Mouse (Mus musculus): ENCODE data around the gene Cxcl16.

DNA sequence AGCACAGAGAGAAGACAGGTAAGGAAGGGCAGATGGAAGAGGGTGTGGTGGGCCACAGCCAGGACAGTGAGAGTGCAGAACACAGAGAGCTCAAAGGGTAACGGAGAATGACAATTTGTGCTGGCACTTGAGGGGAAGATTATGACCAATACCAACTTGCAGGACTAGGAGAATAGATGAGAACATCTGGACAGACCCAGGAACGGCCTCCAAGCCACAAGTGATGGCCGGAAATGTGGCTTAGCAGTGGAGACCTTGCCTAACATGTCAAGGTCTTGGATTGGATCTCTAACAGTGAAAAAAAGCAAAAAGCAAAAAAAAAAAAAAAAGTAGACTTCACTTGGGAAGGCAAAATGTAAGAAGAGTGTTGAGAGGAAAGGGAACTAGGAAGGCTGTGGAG, 10.0 kb upstream of the Cxcl16 start:
- TF ChIP-seq CTCF (IDR thresholded peaks at IDR 0.05; ENCODE audit: low read depth, low read length) (no peak), TAL1 (conservative IDR thresholded peaks at IDR 0.05; ENCODE audit: low read depth, low read length) (no peak)
